ENCODE assay signal across 9 mouse cellular contexts in genomic region chr13:69543595-69543994, GRCm38 (mm10). TPM values are rescaled to one million over a fixed set of nuclear protein-coding genes. Genes with fewer than 3 reads are reported as not detected.
A peak's percentile ranks its signal among the peaks of the same experiment; 100 is the strongest.
DNase-seq lines count a peak whose midpoint lies in the region; ATAC-seq and TF ChIP-seq lines count a peak whose summit lies in the region.
"Had no signal": no experiment of that assay in that cellular context is flagged by ENCODE, and none has a peak within 500 bp of the region (broad histone marks: within the 10 kb centered on the region; RNA-seq: fewer than 3 reads in every experiment).

No protein-coding gene starts in this region.

- intact Hi-C loops in gastrocnemius, adult 2 months (cut with DNase I), result no loop called here

- H3K9me3 ChIP-seq in hindbrain, embryonic 11.5 days (ENCODE audit: control insufficient read depth, low read length), result no peaks in the 10 kb centered on the region
- H3K9me3 ChIP-seq in liver, embryonic 14.5 days (ENCODE audit: control insufficient read depth, low read length), result no peaks in the 10 kb centered on the region

- no peak overlapping the region for H3K9ac ChIP-seq in hindbrain, embryonic 11.5 days (ENCODE audit: low read depth, low read length)
- H3K9ac ChIP-seq in liver, embryonic 14.5 days (replicated peaks), result no peak overlapping the region

- H3K4me2 ChIP-seq in hindbrain, embryonic 11.5 days (replicated peaks; ENCODE audit: low read depth, low read length), result 0 out of 2 replicates have a peak overlapping the region, but pooled peaks have one; percentile 5
- H3K4me2 ChIP-seq in liver, embryonic 14.5 days (ENCODE audit: low read depth), result peak overlapping the region; percentile 20; the same call in 1 of the 2 replicates

- WGBS in hindbrain, embryonic 11.5 days, result 45% methylated on average over 12 of the region's 12 CpGs
- 57% methylated on average over 12 of the region's 12 CpGs for WGBS in liver, embryonic 14.5 days (ENCODE audit: insufficient replicate concordance)

- no peaks in the 10 kb centered on the region for H3K36me3 ChIP-seq in hindbrain, embryonic 11.5 days (ENCODE audit: control insufficient read depth, insufficient read depth, low read length)
- H3K36me3 ChIP-seq in liver, embryonic 14.5 days (replicated peaks; ENCODE audit: control insufficient read depth, insufficient read depth, low read depth), result no peaks in the 10 kb centered on the region

- peak; percentile 50 for ATAC-seq in hindbrain, embryonic 11.5 days (ENCODE audit: low FRiP score)
- no peak; the same call in 1 of the 2 replicates for ATAC-seq in liver, embryonic 14.5 days (ENCODE audit: insufficient read depth)

- DNase-seq in gastrocnemius, adult 2 months, result no peak
- no peak for DNase-seq in gastrocnemius, postnatal 25 days
- DNase-seq in 3134 (ENCODE audit: extremely low read depth, insufficient read length, low spot score), result peak; percentile 72
- no peak for DNase-seq in hindbrain, embryonic 11.5 days (ENCODE audit: low spot score)
- no peak for DNase-seq in liver, embryonic 14.5 days (ENCODE audit: low read depth in 3 of 3, low spot score in 3 of 3)
- DNase-seq in testis, postnatal 14 days (ENCODE audit: low spot score), result no peak
- DNase-seq in cerebellum, postnatal 4 days (ENCODE audit: low spot score in 2 of 2), result no peak
- no peak for DNase-seq in adrenal gland, postnatal 10 days
- DNase-seq: cerebellum, adult 11-12 months had no signal

- peak overlapping the region; percentile 35 for H3K4me3 ChIP-seq in gastrocnemius, adult 2 months
- no peak overlapping the region for H3K4me3 ChIP-seq in hindbrain, embryonic 11.5 days (ENCODE audit: low read depth, low read length)
- no peak overlapping the region for H3K4me3 ChIP-seq in liver, embryonic 14.5 days (ENCODE audit: insufficient read depth in 1 of 2, low read depth in 2 of 2, low read length in 2 of 2)

- no peaks in the 10 kb centered on the region for H3K4me1 ChIP-seq in hindbrain, embryonic 11.5 days (replicated peaks; ENCODE audit: control insufficient read depth, insufficient read depth, low read length)
- no peaks in the 10 kb centered on the region; a peak in 1 of 4 replicates for H3K4me1 ChIP-seq in liver, embryonic 14.5 days (replicated peaks; ENCODE audit: control insufficient read depth in 2 of 2, insufficient read depth in 2 of 2, low read length in 1 of 2)

- TF ChIP-seq CTCF in gastrocnemius, adult 2 months (IDR thresholded peaks at IDR 0.05), result no peak
- TF ChIP-seq CTCF in liver, embryonic 14.5 days (IDR thresholded peaks at IDR 0.05; ENCODE audit: low read depth), result no peak

- peak overlapping the region; percentile 91 for H3K27ac ChIP-seq in gastrocnemius, adult 2 months
- no peak overlapping the region for H3K27ac ChIP-seq in hindbrain, embryonic 11.5 days (ENCODE audit: low read depth, low read length)
- H3K27ac ChIP-seq in liver, embryonic 14.5 days, result no peak overlapping the region

- no peak for TF ChIP-seq EP300 in liver, embryonic 14.5 days (IDR thresholded peaks at IDR 0.05; ENCODE audit: low read depth)

- H3K27me3 ChIP-seq in hindbrain, embryonic 11.5 days (ENCODE audit: control insufficient read depth, insufficient read depth, low read length), result no peaks in the 10 kb centered on the region; the same call in 1 of the 2 replicates
- H3K27me3 ChIP-seq in liver, embryonic 14.5 days (ENCODE audit: control insufficient read depth, insufficient read depth, low read length), result no peaks in the 10 kb centered on the region

RNA-seq across cellular contexts. Expression of gene Tent4a, which starts 9.2 kb away (rescaled TPM):
- 1 to 10 TPM; 5.2 to 7.8 TPM for total RNA-seq in gastrocnemius, adult 2 months (2021)
- total RNA-seq in gastrocnemius, postnatal 25 days (2021), result 1 to 10 TPM; 6.0 to 6.2 TPM
- polyA plus RNA-seq in hindbrain, embryonic 11.5 days (2014; fragmentation: Nextera tagmentation; extraction: Ambion mirVana), result 8.4 and 8.8 TPM in 2 replicates
- 5.4 and 6.3 TPM in 2 replicates for polyA plus RNA-seq in liver, embryonic 14.5 days (2012; rRNA removed)
- polyA plus RNA-seq in liver, embryonic 14.5 days (2014; fragmentation: Nextera tagmentation; extraction: Ambion mirVana), result 2.3 and 3.0 TPM in 2 replicates
- 10 to 100 TPM; 18.6 to 19.1 TPM for total RNA-seq in adrenal gland, postnatal 10 days (2021)

RNA-seq across cellular contexts. Expression of gene Nsun2, which starts 10.0 kb away (rescaled TPM):
- 10 to 100 TPM; 45.4 to 51.9 TPM for total RNA-seq in gastrocnemius, adult 2 months (2021)
- total RNA-seq in gastrocnemius, postnatal 25 days (2021), result 10 to 100 TPM; 37.8 to 39.2 TPM
- 114 and 134 TPM in 2 replicates for polyA plus RNA-seq in hindbrain, embryonic 11.5 days (2014; fragmentation: Nextera tagmentation; extraction: Ambion mirVana)
- polyA plus RNA-seq in liver, embryonic 14.5 days (2012; rRNA removed), result 39.7 and 58.7 TPM in 2 replicates
- polyA plus RNA-seq in liver, embryonic 14.5 days (2014; fragmentation: Nextera tagmentation; extraction: Ambion mirVana), result 88.8 and 98.1 TPM in 2 replicates
- total RNA-seq in adrenal gland, postnatal 10 days (2021), result 10 to 100 TPM; 68.5 to 81.1 TPM
